Mouse (Mus musculus): Measurements from ENCODE around the gene Prcp. TPM values are rescaled to one million over a fixed set of nuclear protein-coding genes. Genes with fewer than 3 reads are reported as not detected.

The Prcp gene
- polyA plus RNA-seq (2012; ENCODE audit: low replicate concordance): 9.7 and 156 TPM in 2 replicates

GRCm38 (mm10) chr7:92874116-92874675 lies at the start of gene Prcp, which contains the start of gene Ddias:
TSS of gene Prcp (plus strand) at chr7:92874470.
TSS of gene Ddias (minus strand) at chr7:92874247.

Other genes with a start within 250 kb of the Prcp start
- 0.16 and 0.22 TPM in 2 replicates for gene Ankrd42, start 237.3 kb upstream of the Prcp start, polyA plus RNA-seq (2012; ENCODE audit: low replicate concordance)
- gene Pcf11, start 204.5 kb upstream of the Prcp start, polyA plus RNA-seq (2012; ENCODE audit: low replicate concordance): 74.7 and 163 TPM in 2 replicates
- gene Rab30, start 132.9 kb upstream of the Prcp start, polyA plus RNA-seq (2012; ENCODE audit: low replicate concordance): 0.42 and 1.6 TPM in 2 replicates
- 0.08 and 2.7 TPM in 2 replicates for gene Ddias, start 223 bp upstream of the Prcp start, polyA plus RNA-seq (2012; ENCODE audit: low replicate concordance)
- gene Fam181b, start 205.4 kb downstream of the Prcp start, polyA plus RNA-seq (2012; ENCODE audit: low replicate concordance): 0.28 and 1.2 TPM in 2 replicates